Mouse (Mus musculus) spleen, postnatal 36 days (tissue): ENCODE data around the gene Hspa2.

Source experiments
- DNase-seq, 2 experiments: peaks; one replicate each; pipeline ENCODE4 v3.0.0; 2022; ENCODE audit warnings: low spot score in 2 of 2, mixed read lengths in 1 of 2

Hspa2 gene

GRCm38 (mm10) chr12:76377726-76378125 lies 26.2 kb upstream of the Hspa2 start:
- DNase-seq, result no peak

DNA sequence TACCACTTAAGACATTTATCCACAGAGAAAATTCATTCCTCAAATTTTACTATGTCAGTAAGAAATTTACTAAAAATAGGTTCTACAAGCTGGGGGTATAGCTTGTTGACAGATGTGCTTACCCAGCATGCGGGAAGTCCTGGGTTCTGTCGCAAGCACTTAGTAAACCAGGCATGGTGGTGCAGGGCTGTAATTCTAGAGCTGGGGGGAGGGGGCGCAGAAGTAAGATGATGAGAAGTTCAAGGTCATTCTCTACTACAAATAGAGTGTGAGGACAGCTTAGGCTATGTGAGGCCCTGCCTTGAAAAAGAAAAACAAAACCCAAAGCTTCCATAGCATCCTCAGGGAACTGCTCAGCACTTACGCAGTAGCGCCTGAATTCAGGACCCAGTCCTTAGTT lies 25.4 kb upstream of the Hspa2 start:
- DNase-seq, result no peak

- no peak for DNase-seq
These were observed 23.8 kb upstream of the Hspa2 start for GRCm38 (mm10) chr12:76380151-76380550.

DNA sequence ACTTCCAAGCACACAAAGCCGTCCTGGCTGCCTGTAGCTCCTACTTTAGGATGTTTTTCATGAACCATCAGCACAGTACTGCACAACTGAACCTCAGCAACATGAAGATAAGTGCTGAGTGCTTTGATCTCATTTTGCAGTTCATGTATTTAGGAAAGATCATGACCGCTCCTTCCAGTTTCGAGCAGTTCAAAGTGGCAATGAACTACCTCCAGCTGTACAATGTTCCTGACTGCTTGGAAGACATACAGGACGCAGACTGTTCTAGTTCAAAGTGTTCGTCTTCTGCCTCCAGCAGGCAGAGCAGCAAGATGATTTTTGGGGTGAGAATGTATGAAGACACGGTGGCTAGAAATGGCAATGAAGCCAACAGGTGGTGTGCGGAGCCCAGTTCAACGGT lies 18.6 kb upstream of the Hspa2 start:
- no peak for DNase-seq

GRCm38 (mm10) chr12:76388794-76389193 lies 15.2 kb upstream of the Hspa2 start:
- DNase-seq, result no peak

- no peak for DNase-seq
These were observed 12.2 kb upstream of the Hspa2 start for GRCm38 (mm10) chr12:76391595-76392271.

DNA sequence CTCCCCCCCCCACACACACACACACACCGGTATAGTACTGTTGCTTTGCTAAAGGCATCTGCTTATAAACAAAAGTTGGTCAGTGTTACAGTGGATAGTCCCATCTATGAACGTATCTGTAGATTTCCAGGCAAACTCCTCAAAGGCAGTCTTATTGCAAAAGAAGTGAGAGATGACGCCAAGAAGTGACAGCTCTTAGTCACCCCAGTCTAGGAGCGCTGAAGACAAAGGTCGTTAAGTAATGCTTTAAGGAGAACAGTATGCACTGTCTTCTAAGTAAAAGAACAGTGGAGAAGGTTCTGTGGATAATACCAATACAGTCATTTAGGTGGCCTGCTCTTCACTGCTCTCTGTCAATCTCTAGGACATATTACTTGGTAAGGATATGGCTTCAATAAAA lies 11.0 kb upstream of the Hspa2 start:
- DNase-seq, result no peak

- no peak for DNase-seq
These were observed 6.7 kb upstream of the Hspa2 start for GRCm38 (mm10) chr12:76397281-76397680.

GRCm38 (mm10) chr12:76401674-76402073 lies 2.3 kb upstream of the Hspa2 start:
- no peak for DNase-seq

DNA sequence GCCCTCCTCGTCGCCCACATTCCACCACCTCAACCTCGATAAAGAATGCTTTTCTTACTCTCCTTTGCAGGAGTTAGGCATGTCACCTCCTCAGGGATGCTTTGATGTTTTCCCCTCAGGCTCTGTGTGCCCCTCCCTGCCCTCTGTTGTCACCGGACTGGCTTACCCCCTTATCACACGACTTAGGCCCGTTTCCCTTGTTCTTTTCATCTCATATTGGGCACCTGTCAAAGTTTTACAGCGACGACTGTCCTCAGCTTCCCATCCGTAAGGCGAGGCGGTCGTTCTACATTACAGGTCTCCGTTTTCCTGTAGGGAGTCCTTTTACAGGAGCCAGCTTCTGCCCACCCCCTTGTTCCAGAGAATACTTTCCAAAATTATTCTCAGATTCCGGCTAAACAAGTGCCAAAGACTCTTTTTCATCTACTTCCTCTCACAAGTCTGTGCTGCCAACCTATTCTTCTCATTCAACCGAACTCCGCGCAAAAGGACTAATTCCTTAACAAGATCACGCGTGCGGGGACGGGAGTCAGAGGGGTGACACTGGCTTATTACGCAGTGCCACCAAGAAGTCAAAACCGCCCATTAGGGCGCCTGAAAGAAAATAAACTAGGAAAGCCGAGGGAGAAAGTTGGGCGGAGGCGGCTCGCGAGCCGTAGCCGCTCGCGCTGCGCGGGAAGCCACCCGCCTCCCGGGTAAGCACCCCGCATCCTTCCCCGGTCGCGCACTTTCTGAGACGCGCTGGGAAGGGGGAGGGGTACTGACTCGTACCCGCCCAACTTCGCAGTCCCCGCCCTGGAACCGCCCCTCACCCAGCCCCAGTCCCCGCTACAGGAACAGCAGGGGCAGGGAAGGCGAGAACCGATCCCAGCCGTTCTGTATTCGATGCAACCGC lies 738 bp upstream of the Hspa2 start:
- DNase-seq, result peak in 1 of 2 experiments; percentile 8

DNA sequence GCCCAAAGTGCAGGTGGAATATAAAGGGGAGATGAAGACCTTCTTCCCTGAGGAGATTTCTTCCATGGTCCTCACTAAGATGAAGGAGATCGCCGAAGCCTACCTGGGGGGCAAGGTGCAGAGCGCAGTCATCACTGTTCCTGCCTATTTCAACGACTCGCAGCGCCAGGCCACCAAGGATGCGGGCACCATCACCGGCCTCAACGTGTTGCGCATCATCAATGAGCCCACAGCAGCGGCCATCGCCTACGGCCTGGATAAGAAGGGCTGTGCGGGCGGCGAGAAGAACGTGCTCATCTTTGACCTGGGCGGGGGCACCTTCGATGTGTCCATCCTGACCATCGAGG lies 833 bp downstream of the Hspa2 start:
- no peak for DNase-seq

GRCm38 (mm10) chr12:76405183-76405970 lies 1.4 kb downstream of the Hspa2 start:
- DNase-seq, result peak; percentile 8 to 11

DNA sequence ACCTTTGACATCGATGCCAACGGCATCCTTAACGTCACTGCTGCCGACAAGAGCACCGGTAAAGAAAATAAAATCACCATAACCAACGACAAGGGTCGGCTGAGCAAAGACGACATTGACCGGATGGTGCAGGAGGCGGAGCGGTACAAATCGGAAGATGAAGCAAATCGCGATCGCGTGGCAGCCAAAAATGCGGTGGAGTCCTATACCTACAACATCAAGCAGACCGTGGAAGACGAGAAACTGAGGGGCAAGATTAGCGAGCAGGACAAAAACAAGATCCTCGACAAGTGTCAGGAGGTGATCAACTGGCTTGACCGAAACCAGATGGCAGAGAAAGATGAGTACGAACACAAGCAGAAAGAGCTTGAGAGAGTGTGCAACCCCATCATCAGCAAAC lies 2.0 kb downstream of the Hspa2 start:
- DNase-seq, result peak; percentile 20 to 24

DNA sequence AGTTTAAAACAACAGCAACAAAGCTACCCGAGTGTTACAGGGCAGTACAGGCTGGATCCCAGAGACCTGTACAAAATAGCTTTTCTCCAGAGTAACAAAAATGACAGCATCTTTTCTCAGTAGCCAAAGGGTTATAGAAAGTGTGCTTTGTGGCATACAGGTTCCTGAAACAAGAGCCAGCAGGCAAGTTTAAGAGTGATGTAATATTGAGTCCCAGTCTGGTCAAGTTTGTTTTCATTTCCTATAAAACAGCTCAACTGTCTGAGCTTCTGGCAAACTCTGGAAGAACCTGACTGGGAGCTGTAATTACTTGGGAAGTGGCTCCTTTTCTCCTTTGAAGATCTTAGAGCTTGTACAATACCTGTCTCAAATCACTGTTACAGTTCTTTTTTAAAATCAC lies 3.2 kb downstream of the Hspa2 start:
- no peak for DNase-seq

DNA sequence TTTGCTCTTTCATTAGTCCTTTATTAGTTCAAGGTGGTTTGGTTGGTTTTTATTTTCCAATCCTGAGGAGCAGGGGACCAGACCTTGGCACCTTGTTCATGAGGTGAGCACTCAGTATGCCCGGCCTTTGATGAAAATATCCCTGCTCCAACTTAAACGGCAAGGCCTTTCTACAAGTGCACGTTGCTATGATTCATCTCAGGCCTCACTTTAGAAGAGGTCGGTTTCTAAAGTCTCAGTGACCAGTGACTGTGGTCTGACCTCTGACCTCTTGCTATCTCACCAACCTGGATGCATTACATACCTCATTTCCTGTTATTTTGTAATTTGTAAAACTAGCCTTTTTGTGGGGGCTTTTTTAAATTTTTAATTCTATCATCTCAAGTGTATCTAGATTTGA lies 5.2 kb downstream of the Hspa2 start:
- no peak for DNase-seq

- peak; percentile 65 to 66 for DNase-seq
These were observed 11.5 kb downstream of the Hspa2 start for GRCm38 (mm10) chr12:76415383-76416010.

- DNase-seq, result no peak
These were observed 13.5 kb downstream of the Hspa2 start, which contains the start of gene Ppp1r36 for GRCm38 (mm10) chr12:76417433-76417854. TSS of gene Ppp1r36 (plus strand) at chr12:76417538.

DNA sequence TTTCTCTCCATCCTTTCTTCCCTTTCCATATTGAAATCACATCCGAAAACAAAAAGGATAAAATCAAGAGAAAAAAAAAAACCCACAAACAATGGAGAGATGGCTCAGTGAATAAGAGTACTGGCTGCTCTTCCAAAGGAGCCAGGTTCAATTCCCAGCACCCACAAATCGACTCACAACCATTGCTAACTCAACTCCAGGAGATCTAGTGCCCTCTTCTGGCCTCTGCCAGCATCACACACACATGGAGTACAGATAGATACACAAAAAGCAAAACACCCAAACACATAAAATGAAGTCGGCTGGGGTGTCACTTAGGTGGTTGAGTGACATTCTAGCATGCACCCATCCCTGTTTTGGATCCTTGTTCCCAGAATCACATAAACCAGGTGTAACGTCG lies 14.4 kb downstream of the Hspa2 start:
- no peak for DNase-seq

GRCm38 (mm10) chr12:76425256-76425655 lies 21.3 kb downstream of the Hspa2 start:
- DNase-seq, result no peak

DNA sequence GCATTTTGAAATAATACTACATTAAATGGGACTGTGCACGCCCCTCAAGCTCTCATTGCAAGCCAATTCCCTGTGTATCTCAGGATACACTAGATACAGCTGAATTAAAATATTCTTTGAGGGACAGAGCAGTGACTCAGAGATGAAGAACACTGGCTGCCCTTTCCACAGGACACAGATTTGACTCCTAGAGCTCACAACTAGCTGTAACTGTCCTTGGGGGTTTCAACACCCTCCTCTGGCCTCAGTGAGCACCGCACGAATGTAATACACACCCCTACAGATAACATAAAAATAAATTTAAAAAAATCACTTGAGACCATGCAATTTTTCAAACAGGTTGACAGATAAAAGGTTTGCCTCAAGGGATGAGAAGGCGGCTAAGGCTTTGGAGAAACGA lies 23.6 kb downstream of the Hspa2 start:
- no peak for DNase-seq

GRCm38 (mm10) chr12:76430879-76431406 lies 27.0 kb downstream of the Hspa2 start:
- no peak for DNase-seq

- no peak for DNase-seq
These were observed 27.5 kb downstream of the Hspa2 start for GRCm38 (mm10) chr12:76431431-76431830.
